Mouse (Mus musculus): ENCODE data around the gene Olfr740.

Gene Olfr740

DNA sequence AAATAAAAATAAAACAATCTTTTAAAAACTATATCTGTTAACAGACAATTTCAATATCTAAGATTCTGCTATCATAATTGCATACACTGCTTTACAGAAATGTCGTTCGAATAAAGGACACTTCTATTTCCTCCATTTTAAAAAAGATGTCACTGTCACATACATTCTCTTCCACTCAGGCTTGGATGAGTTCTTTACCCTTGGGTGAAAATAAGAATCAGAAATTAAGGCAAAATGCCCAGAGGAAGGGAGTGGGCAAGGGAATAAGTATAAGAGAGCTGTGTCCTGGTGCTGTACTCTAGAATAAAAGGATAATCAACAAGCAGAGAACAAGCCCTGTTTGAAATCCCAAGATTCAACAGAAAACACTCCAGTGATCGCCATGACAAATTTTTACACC lies at the start of gene Olfr740:
TSS of gene Olfr740 (plus strand) at position 301 of the 400 bp plus-strand sequence.
- no peak for DNase-seq (ENCODE audit: low read depth, low spot score)

DNA sequence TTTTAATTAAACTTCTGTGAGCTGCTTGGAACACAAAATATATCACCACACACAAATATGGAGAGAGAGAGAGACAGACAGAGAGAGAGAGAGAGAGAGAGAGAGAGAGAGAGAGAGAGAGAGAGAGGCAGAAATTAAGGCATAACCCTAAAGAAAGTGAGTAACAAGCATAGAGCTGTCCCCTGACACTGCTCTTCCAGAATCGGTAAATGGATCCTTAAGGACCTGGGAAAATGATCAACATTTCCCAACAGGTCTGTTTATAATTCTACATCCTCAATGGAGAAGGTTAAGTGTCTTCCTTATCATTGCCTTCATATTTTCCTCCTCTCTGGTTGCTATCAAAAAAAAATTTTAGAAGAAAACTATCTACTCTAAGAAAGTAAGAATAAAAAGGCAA lies 38.1 kb upstream of the Olfr740 start, which contains the start of gene Olfr738:
TSS of gene Olfr738 (plus strand) at position 301 of the 400 bp plus-strand sequence.
- DNase-seq (ENCODE audit: low read depth, low spot score), result no peak

DNA sequence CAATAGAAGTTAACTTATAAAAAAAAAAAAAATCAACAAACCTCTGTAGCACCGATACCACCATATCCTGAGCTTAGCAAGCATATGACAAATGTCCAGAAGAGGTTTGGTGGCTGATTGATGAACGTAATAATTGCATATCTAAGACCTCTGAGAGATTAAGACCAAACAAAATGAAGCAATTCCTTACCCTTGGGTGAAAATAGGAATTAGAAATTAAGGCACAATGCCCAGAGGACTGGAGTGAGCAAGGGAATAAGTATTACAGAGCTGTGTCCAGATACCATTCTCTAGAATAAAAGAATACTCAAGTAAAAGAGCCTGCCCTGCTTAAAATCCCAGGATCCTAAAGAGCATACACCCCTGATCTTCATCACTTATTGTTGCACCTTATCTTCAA lies 27.0 kb upstream of the Olfr740 start, which contains the start of gene Olfr739:
TSS of gene Olfr739 (plus strand) at position 301 of the 400 bp plus-strand sequence.
- DNase-seq (ENCODE audit: low read depth, low spot score), result no peak

- no peak for DNase-seq (ENCODE audit: low read depth, low spot score)
These were observed 27.1 kb downstream of the Olfr740 start, which contains the start of gene Olfr741 for GRCm38 (mm10) chr14:50472438-50472837. Gene Olfr741, plus strand, starts transcription at chr14:50472738.

- DNase-seq (ENCODE audit: low read depth, low spot score), result no peak
These were observed 33.1 kb downstream of the Olfr740 start for GRCm38 (mm10) chr14:50478406-50478805.

DNA sequence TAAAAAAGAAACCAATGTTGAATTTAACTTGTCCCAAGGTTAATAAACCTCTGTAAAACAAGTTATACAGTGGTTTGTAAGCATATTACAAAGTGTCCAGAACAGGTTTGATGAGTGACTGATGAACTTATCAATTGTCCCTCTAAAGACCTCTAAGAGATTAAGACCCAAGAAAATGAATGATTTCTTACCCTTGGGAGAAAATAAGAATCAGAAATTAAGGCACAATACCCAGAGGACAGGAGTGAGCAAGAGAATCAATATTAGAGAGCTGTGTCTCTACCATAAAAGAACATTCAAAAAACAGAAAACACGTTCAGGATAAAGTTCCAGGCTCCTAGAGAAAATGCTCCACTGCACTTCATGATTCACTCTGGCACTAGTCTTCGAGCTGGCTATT lies 58.0 kb downstream of the Olfr740 start, which contains the start of gene Olfr742:
TSS of gene Olfr742 (plus strand) at position 301 of the 400 bp plus-strand sequence.
- DNase-seq (ENCODE audit: low read depth, low spot score), result no peak

All from 3T3-L1 (cell line).